Mouse (Mus musculus): ENCODE data around the gene Dhx29.

Gene Dhx29

DNA sequence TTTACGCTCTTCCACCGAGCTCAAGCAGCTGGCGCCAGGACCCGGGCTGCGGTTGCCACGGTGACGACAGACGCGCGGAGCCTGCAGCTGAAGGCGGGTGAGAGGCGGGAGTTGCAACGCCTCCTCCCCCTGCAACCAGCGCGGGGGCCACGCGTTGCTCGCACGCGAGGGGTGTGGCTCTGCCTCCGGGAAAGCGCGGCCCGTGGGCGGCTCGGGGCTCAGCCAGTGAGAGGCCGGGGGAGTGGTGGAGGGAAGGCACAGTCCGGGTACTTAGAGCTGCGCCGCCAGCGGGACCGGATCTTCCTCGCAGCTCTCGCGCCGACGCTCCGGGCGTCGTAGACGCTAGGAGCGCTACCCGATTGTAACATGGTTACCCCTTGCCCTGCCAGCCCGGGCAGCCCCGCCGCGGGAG, 60.3 kb downstream of the Dhx29 start, which contains the start of gene Ccno:
TSS of gene Ccno (plus strand) at position 271 of the 412 bp plus-strand sequence.
- DNase-seq (ENCODE audit: low read depth) = no peak

DNA sequence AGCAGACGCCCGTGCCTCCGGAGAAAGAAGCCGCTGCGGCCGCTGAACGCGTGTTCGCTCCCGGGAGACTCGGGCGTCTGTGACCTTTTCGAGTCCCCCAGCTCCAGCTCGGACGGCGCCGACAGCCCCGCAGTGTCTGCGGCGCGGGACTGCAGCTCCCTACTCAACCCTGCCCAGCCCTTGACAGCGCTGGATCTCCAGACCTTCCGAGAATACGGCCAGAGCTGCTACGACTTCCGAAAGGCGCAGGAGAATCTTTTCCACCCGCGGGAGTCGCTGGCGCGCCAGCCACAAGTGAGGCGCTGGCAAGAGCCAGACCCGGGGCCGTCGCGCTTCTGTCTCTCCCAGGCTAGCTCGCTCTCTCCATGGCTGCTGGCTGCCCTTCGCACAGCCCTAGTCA, 60.7 kb downstream of the Dhx29 start:
- no peak for DNase-seq (ENCODE audit: low read depth)

DNA sequence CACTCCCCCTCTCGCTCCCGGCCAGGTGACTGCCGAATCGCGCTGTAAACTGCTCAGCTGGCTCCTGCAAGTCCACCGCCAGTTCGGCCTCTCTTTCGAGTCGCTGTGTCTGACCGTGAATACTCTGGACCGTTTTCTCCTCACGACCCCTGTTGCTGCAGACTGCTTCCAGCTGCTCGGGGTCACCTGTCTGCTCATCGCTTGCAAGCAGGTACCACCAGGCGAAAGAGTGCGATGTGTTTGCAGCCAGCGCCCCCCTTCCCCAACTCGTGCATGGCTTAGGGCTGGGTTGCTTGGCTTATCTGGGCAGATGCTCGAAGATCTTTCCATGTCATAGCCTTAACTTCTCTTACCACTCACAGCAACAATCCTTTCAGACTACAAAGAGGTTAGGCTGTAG, 61.6 kb downstream of the Dhx29 start:
- DNase-seq (ENCODE audit: low read depth) = no peak

DNA sequence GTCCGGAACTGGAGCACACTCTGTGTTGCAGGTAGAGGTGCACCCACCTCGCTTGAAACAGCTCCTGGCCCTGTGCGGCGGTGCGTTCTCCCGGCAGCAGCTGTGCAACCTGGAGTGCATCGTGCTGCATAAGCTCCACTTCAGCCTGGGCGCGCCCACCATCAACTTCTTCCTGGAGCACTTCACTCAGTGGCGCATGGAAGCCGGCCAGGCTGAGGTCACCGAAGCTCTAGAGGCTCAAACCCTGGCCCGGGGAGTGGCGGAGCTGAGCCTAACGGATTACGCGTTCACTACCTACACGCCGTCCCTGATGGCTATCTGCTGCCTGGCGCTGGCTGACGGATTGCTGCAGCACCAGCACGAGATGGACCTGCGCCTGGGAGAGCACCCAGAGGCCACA, 62.3 kb downstream of the Dhx29 start:
- no peak for DNase-seq (ENCODE audit: low read depth)

DNA sequence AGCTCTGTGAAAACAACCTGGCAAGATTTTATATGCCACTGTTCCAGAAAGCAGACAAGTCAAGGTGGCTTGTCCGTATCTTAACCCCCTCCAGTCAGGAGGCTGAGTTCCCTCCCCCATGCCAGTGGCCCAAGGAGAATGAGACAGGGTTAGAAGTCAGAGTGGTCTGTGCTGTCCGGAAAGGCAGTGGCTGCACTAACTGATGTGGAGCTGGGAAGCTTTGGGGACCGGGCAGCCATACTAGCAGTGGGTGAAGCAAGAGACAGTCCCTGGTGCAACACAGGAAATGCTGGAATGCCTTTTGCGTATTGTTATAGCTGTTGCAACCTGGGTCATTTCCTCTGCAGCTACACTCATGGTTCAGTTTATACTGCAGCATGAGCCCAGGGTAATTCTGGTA, 63.1 kb downstream of the Dhx29 start:
- DNase-seq (ENCODE audit: low read depth) = peak; percentile 58

DNA sequence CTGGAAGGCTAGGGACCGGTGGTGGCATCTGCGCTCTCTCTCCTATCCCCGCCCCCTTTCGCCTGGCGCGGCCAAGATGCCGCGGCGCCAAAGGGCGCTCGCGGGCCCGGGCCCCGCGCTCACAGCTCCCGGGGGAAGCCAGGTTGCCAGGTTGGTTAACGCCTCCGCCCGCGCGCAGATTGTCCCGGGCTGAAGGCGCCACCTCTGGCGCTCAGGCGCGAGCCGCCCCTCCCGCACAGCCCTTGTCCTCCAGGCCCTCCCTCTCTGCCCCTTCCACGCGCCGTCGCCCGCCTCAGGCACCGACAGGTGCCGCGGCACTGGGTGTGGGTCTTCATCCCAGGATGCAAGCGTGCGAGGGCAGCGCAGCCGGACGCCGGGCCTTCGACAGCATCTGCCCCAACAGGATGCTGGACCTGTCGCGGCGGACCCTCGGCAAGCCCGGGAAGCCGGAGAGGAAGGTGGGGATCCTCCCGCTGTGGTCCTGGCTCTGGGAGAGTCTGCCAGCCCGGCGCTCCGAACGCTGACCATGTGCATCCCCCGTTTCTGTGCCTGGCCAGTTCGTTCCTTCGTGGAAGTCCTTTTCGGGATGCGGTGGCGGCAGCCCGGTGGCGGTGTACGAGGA, 66.4 kb downstream of the Dhx29 start, which contains the start of gene Mcidas:
TSS of gene Mcidas (plus strand) at position 315 of the 622 bp plus-strand sequence.
- DNase-seq (ENCODE audit: low read depth) = no peak

DNA sequence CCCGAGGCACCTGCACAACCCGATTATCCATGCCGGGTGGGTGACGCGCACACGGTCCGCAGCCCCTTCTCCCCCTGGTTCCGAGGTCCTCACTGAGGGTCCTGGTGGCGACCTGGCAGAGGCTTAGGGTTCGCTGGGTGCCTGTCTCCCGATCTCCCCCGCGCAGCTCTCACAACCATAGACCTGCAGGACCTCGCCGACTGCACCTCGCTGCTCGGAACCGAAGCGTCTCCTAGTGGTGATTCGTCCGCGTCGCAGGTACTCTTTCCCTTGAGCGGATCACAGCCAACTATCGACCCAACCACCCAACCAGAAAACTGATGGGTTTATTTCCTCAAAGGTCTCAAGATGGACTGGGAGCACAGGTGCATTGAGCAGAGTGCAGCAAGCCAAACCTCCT, 66.9 kb downstream of the Dhx29 start:
- no peak for DNase-seq (ENCODE audit: low read depth)

DNA sequence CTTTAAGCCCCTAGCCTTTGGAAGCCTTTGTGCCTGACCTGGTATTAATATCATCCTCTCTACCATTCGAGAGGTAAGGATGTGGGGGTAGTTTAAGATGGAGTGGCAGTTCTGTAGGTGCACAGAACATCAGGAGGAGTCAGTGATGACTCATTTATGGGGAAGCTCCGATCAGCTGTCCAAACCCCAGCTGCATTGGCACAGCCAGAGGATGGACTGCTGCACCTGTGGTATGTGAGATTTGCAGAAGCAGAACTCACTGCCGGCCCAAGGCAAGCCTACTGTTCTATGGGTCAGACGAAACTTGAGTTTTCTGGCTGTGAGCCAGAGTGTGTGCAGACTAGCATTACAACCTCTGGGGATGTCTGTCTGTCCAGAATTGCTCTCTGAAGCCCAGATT, 69.2 kb downstream of the Dhx29 start:
- DNase-seq (ENCODE audit: low read depth) = peak; percentile 19

DNA sequence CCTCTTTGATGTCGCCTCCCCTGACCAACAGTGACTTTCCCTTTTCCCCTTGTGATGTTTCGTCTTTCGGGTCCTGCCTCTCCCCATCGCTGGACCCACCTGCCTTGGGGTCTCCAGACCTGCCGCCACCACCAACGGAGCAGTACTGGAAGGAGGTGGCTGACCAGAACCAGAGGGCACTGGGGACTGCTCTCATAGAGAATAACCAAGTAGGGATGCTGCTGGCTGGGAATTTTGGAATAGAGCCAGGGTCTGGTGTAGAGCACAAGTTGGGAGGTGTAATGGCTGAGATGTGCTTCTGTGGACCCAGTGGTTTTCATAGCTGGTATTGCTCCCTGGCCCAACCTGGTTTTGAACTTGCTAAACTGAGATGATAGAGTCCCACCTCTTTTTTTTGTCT, 70.1 kb downstream of the Dhx29 start:
- no peak for DNase-seq (ENCODE audit: low read depth)

DNA sequence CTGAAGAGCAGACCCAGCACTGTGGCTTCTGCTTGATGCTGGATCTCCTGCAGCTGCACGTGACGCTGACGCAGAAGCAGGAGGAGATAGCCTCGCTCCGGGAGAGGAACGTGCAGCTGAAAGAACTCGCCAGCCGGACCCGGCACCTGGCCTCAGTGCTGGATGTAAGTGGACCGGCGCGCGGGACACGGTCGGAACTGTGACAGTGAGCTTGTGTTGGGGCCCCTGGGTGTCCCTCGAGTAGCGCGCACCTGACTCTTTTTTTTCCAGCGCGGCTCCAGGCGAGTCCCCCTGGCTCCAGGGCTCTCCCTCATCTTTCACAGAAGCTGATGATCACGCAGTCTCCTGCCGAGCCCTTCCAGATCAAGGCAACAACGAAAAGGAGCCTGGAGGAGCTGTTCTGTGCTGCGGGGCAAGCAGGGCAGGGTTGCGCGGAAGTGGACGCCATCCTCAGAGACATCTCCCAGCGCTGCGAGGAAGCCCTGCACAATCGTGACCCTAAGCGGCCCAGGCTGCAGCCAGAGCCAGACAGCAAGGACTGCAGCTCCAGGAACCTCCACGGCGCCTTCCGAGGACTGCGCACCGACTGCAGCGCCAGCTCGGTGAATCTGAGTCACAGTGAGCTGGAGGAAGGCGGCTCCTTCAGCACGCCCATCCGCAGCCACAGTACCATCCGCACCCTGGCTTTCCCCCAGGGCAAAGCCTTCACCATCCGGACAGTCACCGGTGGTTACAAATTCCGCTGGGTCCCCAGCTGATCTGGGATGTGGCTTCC, 71.4 kb downstream of the Dhx29 start:
- DNase-seq (ENCODE audit: low read depth) = no peak

DNA sequence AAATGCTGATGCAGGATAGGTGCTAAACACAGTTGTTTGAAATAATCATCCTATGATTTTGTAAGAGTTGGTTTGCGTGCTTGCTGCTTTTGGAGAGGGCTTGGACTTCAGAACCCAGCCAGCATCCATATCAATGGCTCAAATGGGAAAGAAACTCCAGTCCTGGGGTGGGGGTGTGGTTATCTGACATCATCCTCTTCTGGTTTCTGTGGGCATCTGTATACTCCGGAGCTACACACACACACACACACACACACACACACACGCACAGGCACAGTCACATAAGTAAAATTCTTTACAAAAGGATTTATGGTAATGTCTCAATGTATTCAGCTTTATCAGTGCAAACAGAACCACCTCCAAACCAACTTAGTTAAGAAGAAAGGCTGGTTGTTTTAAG, 72.8 kb downstream of the Dhx29 start:
- DNase-seq (ENCODE audit: low read depth) = no peak

DNA sequence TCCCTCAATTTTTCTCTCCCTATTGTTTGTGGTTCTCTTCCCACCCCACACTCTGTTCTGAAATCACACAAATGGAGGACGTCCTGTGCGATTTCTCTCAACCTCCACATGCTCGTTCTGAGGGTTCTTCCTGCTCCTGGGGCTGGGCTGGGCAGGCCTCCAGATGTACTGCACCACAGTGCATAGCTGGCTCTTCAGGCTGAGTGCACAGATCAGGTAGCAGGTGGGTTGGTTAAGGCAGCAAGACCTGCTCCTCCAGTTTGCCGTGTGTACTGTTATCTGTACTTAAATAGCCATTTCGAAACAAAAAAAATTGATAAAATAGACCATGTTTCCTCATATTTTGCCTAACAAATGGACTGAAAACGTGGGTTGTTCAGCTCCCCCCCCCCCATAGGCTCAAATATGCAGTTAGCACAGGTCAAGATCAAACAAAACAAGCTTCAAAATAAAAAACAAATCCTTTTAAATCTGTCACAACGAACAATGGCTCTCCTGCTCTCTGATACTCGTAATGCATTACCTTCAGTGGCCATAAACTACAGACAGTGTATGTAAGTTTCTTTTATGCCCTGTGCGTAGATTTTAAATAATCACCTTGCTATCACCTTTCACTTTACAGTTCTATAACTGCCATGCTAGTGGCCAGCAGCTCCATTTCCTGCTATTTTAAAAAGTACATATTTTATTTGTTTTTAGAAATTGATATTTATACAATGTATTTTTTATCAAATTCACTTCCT, 73.5 kb downstream of the Dhx29 start:
- DNase-seq (ENCODE audit: low read depth) = no peak

DNA sequence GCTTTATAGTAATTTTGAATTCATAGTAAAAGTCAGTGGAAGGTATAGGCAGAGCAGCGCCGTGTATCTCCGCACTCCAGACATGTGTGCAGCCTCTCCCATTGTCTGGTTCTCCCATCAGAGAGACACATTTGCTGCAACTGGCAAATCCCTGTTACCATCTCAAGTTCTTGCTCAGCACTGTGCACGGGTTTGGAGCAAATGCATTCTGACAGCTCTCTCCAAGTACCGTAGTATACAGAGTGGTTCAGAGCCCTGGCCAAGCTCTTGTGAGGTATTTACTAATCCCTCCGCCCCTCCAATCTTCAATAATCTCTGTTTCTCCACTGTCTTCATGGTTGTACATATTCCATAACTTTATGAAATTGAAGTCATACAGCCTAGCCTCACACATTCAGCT, 85.4 kb downstream of the Dhx29 start:
- no peak for DNase-seq (ENCODE audit: low read depth)

DNA sequence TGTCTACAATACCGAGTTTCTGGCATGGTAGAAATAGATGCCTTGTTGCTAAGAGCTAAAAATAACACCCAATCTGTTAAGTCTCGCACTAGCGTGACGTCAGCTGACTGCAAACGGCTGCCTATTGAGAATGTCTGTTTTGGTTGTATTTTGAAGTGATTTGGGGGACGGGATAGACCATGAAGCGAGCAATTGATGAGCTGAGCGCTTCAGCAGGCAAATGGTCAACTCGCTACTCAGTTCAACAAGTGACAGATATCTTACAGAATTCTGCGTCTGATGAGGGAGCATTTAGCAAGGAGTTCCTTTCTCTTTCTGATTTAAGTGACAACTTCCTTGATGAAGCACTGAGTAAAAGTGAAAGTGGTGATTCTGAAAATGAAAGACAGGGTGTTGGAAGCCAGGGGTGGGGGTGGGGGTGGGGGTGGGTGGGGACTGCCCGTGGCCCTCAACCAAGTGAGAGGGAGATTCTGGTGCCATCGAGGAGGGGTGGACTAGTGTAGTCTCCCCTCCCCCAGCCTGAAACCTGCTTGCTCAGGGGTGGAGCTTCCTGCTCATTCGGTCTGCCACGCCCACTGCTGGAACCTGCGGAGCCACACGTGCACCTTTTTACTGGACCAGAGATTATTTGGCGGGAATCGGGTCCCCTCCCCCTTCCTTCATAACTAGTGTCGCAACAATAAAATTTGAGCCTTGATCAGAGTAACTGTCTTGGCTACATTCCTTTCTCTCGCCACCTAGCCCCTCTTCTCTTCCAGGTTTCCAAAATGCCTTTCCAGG, 86.1 kb downstream of the Dhx29 start:
- peak; percentile 65 for DNase-seq (ENCODE audit: low read depth)

Measured in 416B (cell line).